Mouse (Mus musculus) midbrain, embryonic 10.5 days (tissue): ENCODE data around the gene Cep170b. TPM values are rescaled to one million over a fixed set of nuclear protein-coding genes. Genes with fewer than 3 reads are reported as not detected.

Source experiments
- DNase-seq: peaks from one replicate; pipeline ENCODE4 v3.0.0-alpha.2; 2017; ENCODE audit warnings: low spot score
- H3K27ac ChIP-seq: fragments of 300-500 bp; sonication (generic); replicated peaks from 2 replicates; pipeline ENCODE4 v1.5.1; 2016; ENCODE audit warnings: mild to moderate bottlenecking
- H3K27me3 ChIP-seq: fragments of 300-500 bp; sonication (generic); 2 replicates; pipeline ENCODE4 v1.6.1; 2016; ENCODE audit warnings: low read depth, mild to moderate bottlenecking; ENCODE audit not compliant: poor library complexity, severe bottlenecking
- H3K36me3 ChIP-seq: fragments of 300-500 bp; sonication (generic); 2 replicates; pipeline ENCODE4 v1.6.1; 2016; ENCODE audit warnings: mild to moderate bottlenecking, moderate library complexity
- H3K4me1 ChIP-seq: fragments of 300-500 bp; sonication (generic); 2 replicates; pipeline ENCODE4 v1.6.1; 2016
- H3K4me3 ChIP-seq: fragments of 300-500 bp; sonication (generic); 2 replicates; pipeline ENCODE4 v1.5.1; 2016; ENCODE audit warnings: mild to moderate bottlenecking, moderate library complexity
- H3K9me3 ChIP-seq: fragments of 300-500 bp; sonication (generic); replicated peaks from 2 replicates; pipeline ENCODE4 v1.6.1; 2016; ENCODE audit warnings: mild to moderate bottlenecking
- WGBS: fragments of 180-500 bp; shearing (Covaris S2); methylation state at CpG from one replicate; pipeline ENCODE4 v1.1.7; 2016; 5-methylcytosine and 5-hydroxymethylcytosine counted together
- polyA plus RNA-seq: library from polyadenylated mRNA; unstranded; fragments of >200 nt; fragmentation: Nextera tagmentation; extraction: Ambion mirVana; gene quantifications from 2 replicates; pipeline ENCODE4 v1.2.1, GENCODE M21; 2016

The Cep170b gene
- 3.3 and 4.3 TPM in 2 replicates for polyA plus RNA-seq

GRCm38 (mm10) chr12:112720216-112720615, at the start of gene Cep170b:
Gene Cep170b (plus strand): TSS chr12:112720455.
- Histone ChIP-seq H3K36me3 (no peaks in the 10 kb centered on the region), H3K27me3 (peaks cover 54% of the 10 kb centered on the region), H3K27ac (no peak within 1 kb of the TSS), H3K4me1 (peaks cover 22% of the 10 kb centered on the region), H3K4me3 (peak within 1 kb of the TSS; percentile 86), H3K9me3 (no peaks in the 10 kb centered on the region)
- WGBS: 68% methylated on average over 6 of the region's 6 CpGs
- no peak for DNase-seq

DNA sequence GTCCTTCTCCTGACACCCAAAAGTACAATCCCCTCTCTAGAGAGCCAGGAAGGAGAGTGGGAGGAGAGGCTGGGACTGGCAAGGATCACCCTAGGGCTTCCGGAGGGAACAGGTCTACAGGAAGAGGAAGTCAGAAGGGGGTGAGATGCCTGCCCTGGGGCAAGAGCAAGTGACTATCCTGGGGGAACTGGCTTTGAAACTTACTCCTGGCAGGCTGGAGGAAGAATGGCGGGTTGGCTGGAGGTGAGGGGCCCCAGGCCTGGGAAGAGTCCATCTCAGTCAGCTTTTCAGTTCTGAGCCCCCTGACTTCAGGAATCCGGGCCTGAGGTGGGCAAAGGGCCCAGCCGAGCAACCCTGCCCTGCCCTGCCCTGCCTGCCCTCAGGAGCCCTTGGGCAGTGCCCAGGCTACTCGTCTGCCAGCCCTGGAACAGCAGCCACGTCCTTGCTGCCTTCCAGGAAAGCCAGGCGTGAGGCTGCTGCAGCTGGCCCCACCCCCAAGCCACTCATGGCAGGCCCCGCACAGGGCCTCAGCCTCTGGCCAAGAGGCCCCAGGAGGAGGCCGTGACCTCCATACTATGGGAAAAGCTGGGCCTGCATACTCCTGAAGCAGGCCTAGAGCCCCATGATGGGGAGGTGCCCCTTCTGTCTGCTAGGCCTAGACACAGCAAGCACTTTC, 49.4 kb upstream of the Cep170b start:
- Histone ChIP-seq H3K4me1 (peaks cover 87% of the 10 kb centered on the region), H3K4me3 (peak overlapping the region; percentile 99), H3K27me3 (no peaks in the 10 kb centered on the region), H3K27ac (peak overlapping the region; percentile 99), H3K9me3 (no peaks in the 10 kb centered on the region), H3K36me3 (peaks cover 65% of the 10 kb centered on the region)
- 58% methylated on average over 9 of the region's 9 CpGs for WGBS
- DNase-seq: peak; percentile 46

- peaks cover 81% of the 10 kb centered on the region for H3K4me1 ChIP-seq
- 84% methylated on average over 7 of the region's 7 CpGs for WGBS
- peak overlapping the region; percentile 99 for H3K27ac ChIP-seq
- H3K9me3 ChIP-seq: no peaks in the 10 kb centered on the region
- peak overlapping the region; percentile 99 for H3K4me3 ChIP-seq
- peak; percentile 34 for DNase-seq
- H3K27me3 ChIP-seq: peaks cover 10% of the 10 kb centered on the region
- H3K36me3 ChIP-seq: peaks cover 55% of the 10 kb centered on the region
Observed at GRCm38 (mm10) chr12:112671891-112672290, 48.4 kb upstream of the Cep170b start.

DNA sequence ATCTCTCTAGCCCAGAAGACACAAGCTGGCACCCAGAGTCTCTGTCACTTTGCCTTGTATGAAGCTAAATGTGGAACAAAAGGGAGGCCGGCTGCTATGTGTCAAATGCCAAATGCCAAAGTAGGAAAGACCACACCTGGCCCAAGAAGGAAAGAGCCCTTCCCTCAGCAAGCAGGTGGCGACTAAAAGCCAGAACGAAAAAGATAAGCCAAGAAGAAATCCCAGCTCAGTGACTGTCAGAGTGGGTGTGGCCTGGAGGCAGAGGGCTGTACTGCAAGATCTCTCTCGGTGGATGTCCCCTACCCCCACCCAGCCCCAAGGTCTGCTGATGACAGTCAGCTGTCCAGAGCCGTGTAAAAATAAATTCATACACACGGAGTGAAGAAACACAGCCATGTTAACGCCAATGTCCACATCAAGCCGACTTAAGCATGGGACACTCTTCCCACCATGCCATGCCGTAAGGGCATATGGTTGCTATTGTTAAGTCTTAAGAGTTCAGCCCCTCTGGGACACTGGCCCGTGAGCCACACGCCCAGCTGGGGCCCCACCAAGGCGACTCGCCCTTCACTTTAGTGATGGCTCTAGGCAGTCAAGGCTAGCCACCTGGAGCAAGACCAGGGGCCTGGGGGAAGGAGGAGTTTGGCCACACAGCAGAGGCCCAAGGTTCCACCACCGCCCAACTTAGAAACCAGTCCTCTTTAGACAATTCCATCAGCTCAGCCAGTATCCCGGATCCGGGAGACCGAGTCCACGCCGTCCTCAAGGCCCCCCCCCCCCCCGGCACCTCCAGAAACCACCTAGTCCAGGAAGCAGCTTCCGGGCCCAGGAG, 47.3 kb upstream of the Cep170b start:
- H3K4me1 ChIP-seq: peaks cover 82% of the 10 kb centered on the region
- DNase-seq: peak; percentile 59

DNA sequence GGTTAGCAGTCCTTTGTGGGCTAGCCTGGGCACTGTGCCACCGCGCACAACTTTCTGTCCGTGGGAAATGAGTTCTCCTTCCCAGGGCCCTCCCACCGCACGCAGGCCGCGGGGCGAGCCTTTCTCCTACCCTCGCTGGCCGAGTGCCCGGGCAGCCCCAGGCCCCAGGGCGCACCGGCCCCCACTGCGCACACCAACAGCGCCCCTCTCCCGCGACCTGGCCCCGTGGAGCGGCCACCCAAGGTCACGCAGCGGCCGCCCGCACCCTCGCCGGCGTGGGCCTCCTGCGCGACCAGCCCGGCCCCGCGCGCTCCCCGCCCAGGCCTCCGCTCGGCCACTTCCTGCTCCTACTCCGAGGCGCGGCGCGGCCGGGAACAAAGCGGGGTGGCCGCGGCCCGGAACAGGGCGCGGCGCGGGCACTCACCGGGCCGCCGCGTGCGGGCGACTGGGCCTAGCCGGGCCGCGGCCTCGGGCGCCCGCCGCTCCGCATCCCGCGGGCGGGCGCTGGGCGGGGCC, 46.6 kb upstream of the Cep170b start:
- H3K9me3 ChIP-seq: no peaks in the 10 kb centered on the region
- H3K4me1 ChIP-seq: peaks cover 82% of the 10 kb centered on the region
- peaks cover 38% of the 10 kb centered on the region for H3K36me3 ChIP-seq
- peak overlapping the region; percentile 99 for H3K27ac ChIP-seq
- 1% methylated on average over 67 of the region's 68 CpGs for WGBS
- DNase-seq: peak; percentile 59
- peaks cover 27% of the 10 kb centered on the region for H3K27me3 ChIP-seq
- peak overlapping the region; percentile 99 for H3K4me3 ChIP-seq

More for the DNA sequence above, 47.3 kb upstream of the Cep170b start:
- H3K27me3 ChIP-seq: peaks cover 21% of the 10 kb centered on the region
- H3K9me3 ChIP-seq: no peaks in the 10 kb centered on the region
- H3K36me3 ChIP-seq: peaks cover 44% of the 10 kb centered on the region
- H3K4me3 ChIP-seq: peak overlapping the region; percentile 99
- H3K27ac ChIP-seq: peak overlapping the region; percentile 99
- 12% methylated on average over 17 of the region's 21 CpGs for WGBS

DNA sequence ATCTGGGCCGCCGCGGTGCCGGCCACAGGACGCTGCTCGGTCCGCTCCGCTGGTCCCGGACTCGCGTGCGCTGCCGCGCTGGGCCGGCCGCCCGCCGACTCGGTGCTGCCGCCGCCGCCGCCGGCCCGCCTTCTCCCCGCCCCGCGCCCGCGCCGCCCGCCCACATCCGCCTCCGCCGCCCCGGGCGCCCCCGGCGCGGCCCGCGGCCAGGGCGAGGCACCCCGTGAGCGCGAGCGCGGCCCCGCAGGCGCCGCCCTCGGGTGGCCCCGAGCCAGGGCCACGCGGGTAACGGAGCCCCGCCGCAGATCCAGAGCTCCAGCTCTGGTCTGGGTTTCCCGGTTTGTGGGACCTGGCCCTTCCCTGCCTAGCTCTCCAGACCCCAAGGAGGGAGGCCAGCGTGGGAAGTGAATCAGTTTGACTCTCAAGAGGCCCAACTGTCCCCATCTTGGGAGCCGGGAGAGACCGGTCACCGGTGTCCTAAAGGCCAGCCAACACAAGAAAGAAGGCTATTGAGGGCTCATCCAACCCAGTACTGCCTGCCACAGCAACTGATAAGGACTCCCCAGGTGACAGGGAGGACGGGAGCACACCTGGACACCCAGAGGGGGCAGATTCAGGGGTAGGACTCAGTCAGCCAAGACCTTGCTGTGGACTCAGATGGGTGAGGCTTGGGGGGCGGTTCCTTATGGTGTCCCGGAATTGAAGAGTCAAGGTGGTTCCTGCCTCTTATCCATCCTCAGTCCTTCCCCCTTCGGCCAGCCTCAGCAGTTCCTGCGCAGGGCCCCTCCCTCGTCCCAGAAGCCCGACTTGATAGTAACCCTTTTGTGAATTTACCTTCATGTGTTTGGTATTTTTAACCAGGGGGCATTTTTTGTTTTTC, 45.9 kb upstream of the Cep170b start, which contains the start of gene Akt1:
Gene Akt1 (minus strand): TSS at position 753 of the 880 bp plus-strand sequence.
- peaks cover 30% of the 10 kb centered on the region for H3K36me3 ChIP-seq
- H3K4me1 ChIP-seq: peaks cover 82% of the 10 kb centered on the region
- peaks cover 34% of the 10 kb centered on the region for H3K27me3 ChIP-seq
- DNase-seq: peak; percentile 66
- peak within 1 kb of the TSS; percentile 99 for H3K27ac ChIP-seq
- no peaks in the 10 kb centered on the region for H3K9me3 ChIP-seq
- WGBS: 11% methylated on average over 62 of the region's 70 CpGs
- H3K4me3 ChIP-seq: peak within 1 kb of the TSS; percentile 99

DNA sequence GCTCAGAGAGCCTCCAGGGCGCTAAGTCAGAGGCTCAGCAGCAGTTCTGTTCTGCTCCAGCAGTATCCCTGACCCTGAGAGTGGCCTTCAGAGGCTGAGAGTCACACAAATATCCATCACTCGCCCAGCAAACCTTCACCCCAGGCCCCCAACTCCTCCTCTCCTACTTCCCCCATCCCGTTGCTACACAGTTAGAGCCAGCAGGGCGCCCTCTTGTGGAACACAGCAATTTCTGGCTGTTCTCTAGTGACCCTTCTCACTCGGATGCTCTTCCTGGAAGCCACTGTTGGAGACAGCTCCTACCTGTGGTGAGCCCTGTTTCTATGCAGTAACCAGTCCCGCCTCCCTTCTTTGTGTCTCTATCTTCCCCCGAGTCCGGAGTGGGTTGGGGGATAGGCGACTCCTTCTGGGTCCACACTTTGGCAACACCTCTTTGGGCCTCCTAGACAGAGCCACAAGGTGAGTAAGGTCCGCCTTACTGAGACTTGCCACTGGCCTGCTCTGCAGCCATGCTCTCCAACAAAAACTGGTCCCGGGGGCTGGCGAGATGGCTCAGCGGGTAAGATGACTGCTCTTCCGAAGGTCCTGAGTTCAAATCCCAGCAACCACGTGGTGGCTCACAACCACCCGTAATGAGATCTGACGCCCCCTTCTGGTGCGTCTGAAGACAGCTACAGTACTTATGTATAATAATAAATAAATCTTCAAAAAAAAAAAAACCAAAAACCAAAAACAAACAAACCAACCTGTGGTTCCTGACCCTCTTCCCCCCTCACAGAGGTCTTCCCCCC, 44.8 kb upstream of the Cep170b start:
- no peaks in the 10 kb centered on the region for H3K9me3 ChIP-seq
- WGBS: 15% methylated on average over 18 of the region's 18 CpGs
- H3K4me3 ChIP-seq: peak overlapping the region; percentile 99
- peaks cover 45% of the 10 kb centered on the region for H3K27me3 ChIP-seq
- peaks cover 25% of the 10 kb centered on the region for H3K36me3 ChIP-seq
- peak; percentile 88 for DNase-seq
- peaks cover 82% of the 10 kb centered on the region for H3K4me1 ChIP-seq
- H3K27ac ChIP-seq: peak overlapping the region; percentile 99

DNA sequence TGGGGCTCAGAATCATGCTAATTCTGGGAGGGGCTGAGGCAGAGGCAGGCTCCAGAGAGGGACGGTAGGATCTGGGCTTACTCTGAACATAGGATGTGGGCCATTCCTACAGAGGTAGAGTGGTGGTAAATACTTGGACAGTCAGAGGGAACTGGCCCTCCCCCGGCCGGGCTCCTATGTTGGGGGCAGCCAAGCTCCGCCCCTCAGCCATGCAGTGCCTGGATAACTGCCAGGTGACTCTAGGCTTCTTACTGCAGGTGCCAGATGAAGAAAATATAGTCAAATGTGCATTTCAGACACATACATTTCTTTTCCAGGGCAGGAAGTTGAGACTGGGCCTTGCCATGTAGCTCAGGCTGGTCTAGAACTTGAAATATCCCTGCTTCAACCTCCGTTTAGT, 43.2 kb upstream of the Cep170b start:
- H3K4me1 ChIP-seq: peaks cover 79% of the 10 kb centered on the region
- H3K27me3 ChIP-seq: peaks cover 61% of the 10 kb centered on the region

DNA sequence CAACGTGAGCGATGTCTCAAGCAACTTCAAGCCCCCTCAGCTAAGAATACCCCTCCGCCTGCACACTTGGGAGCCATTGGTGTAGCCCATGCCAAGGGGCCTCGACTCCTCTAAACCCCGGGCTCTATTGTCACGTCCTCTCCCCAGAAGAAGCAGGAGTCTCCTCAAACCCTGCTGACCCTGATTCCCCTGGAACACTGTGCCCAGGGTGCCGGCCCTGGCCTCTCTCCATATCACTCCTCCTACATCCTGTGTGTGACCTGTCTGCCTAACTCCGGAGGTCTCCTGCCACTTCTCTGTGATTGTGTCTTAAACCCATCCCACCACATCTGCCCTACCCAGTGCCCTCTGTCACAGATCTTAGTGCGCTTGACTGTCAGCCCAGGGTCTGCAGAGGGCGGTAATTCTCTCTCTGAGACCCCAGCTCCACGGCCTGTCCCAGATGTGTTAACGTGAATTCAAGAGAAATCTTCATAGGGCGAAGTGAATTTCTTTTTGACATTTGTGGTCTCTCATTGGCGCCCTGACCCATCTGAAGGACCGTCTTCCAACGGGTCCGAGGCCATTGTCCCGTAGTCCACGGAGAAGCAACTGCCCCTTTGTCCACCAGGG, 42.2 kb upstream of the Cep170b start:
- peaks cover 71% of the 10 kb centered on the region for H3K27me3 ChIP-seq
- peaks cover 72% of the 10 kb centered on the region for H3K4me1 ChIP-seq
- DNase-seq: no peak
- H3K4me3 ChIP-seq: peak overlapping the region; percentile 70
- 22% methylated on average over 19 of the region's 19 CpGs for WGBS
- H3K27ac ChIP-seq: peak overlapping the region; percentile 86
- H3K9me3 ChIP-seq: no peaks in the 10 kb centered on the region
- H3K36me3 ChIP-seq: peaks cover 18% of the 10 kb centered on the region

More for the DNA sequence above, 43.2 kb upstream of the Cep170b start:
- Histone ChIP-seq H3K36me3 (peaks cover 21% of the 10 kb centered on the region), H3K27ac (no peak overlapping the region), H3K9me3 (no peaks in the 10 kb centered on the region), H3K4me3 (no peak overlapping the region)
- 68% methylated on average over 5 of the region's 5 CpGs for WGBS
- DNase-seq: no peak

DNA sequence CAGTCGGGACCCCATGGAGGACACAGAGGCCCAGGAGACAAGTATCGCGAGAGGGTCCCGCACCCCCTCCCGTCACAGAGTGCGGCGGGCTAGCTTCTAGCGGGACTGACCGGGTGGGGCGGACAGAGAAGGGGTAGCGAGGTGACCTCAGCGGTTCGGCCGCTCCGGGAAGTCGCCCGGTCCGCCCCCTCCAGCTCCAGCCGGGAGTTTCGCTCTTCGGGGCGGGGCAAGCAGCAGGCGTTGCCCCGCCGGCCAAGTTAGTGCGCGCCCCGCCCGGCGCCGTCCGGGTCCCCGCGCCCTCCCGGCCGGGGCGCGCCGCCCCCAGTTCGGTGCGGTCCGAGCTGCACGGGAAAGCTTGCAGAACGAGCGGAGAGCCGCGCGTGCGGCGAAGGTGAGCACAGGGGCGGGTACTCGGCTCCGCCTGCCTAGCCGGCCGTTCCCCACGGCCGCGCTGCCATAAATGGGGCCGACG, 41.7 kb upstream of the Cep170b start, which contains the start of gene Zbtb42:
Gene Zbtb42 (plus strand): TSS at position 274 of the 472 bp plus-strand sequence.
- WGBS: under 1% methylated on average over 44 of the region's 60 CpGs
- H3K4me1 ChIP-seq: peaks cover 72% of the 10 kb centered on the region
- H3K9me3 ChIP-seq: no peaks in the 10 kb centered on the region
- DNase-seq: peak; percentile 88
- peaks cover 76% of the 10 kb centered on the region for H3K27me3 ChIP-seq
- H3K36me3 ChIP-seq: peaks cover 18% of the 10 kb centered on the region
- peak within 1 kb of the TSS; percentile 86 for H3K27ac ChIP-seq
- H3K4me3 ChIP-seq: peak within 1 kb of the TSS; percentile 70
